Mouse (Mus musculus): ENCODE data around the gene Apoa1. TPM values are rescaled to one million over a fixed set of nuclear protein-coding genes. Genes with fewer than 3 reads are reported as not detected.
A peak's percentile ranks its signal among the peaks of the same experiment; 100 is the strongest.

Gene Apoa1
- polyA plus RNA-seq, 1 experiment = 2.7 TPM

GRCm38 (mm10) chr9:46199609-46200008 lies 28.8 kb upstream of the Apoa1 start:
- Histone ChIP-seq H3K4me1 (ENCODE audit: control insufficient read depth, insufficient read depth, low read length) (peaks cover 16% of the 10 kb centered on the region), H3K27me3 (ENCODE audit: control insufficient read depth, insufficient read depth, low read length) (no peaks in the 10 kb centered on the region), H3K4me3 (replicated peaks; ENCODE audit: insufficient read depth, low read depth, low read length) (no peak overlapping the region), H3K27ac (ENCODE audit: insufficient read depth, low read length) (no peak overlapping the region)
- TF ChIP-seq CTCF (IDR thresholded peaks at IDR 0.05; ENCODE audit: borderline replicate concordance, insufficient read depth, low read depth, low read length) (no peak), POLR2A (IDR thresholded peaks at IDR 0.05; ENCODE audit: borderline replicate concordance, insufficient read depth, low read length) (no peak)
- WGBS = 67% methylated on average over 2 of the region's 2 CpGs
- DNase-seq = no peak

GRCm38 (mm10) chr9:46206834-46207500 lies 21.4 kb upstream of the Apoa1 start:
- peak in 1 of 2 experiments; percentile 54 for DNase-seq

GRCm38 (mm10) chr9:46207501-46207869 lies 20.9 kb upstream of the Apoa1 start:
- no peak for DNase-seq
- Histone ChIP-seq H3K27me3 (ENCODE audit: control insufficient read depth, insufficient read depth, low read length) (no peaks in the 10 kb centered on the region), H3K4me3 (replicated peaks; ENCODE audit: insufficient read depth, low read depth, low read length) (no peak overlapping the region), H3K4me1 (ENCODE audit: control insufficient read depth, insufficient read depth, low read length) (peaks cover 25% of the 10 kb centered on the region), H3K27ac (ENCODE audit: insufficient read depth, low read length) (no peak overlapping the region)
- TF ChIP-seq POLR2A (IDR thresholded peaks at IDR 0.05; ENCODE audit: borderline replicate concordance, insufficient read depth, low read length) (no peak), CTCF (IDR thresholded peaks at IDR 0.05; ENCODE audit: borderline replicate concordance, insufficient read depth, low read depth, low read length) (no peak)
- WGBS = 96% methylated on average over 6 of the region's 6 CpGs

More at GRCm38 (mm10) chr9:46206834-46207500, 21.4 kb upstream of the Apoa1 start:
- TF ChIP-seq CTCF (IDR thresholded peaks at IDR 0.05; ENCODE audit: borderline replicate concordance, insufficient read depth, low read depth, low read length) (no peak), POLR2A (IDR thresholded peaks at IDR 0.05; ENCODE audit: borderline replicate concordance, insufficient read depth, low read length) (no peak)
- Histone ChIP-seq H3K27me3 (ENCODE audit: control insufficient read depth, insufficient read depth, low read length) (no peaks in the 10 kb centered on the region), H3K27ac (ENCODE audit: insufficient read depth, low read length) (no peak overlapping the region), H3K4me1 (ENCODE audit: control insufficient read depth, insufficient read depth, low read length) (peaks cover 25% of the 10 kb centered on the region), H3K4me3 (replicated peaks; ENCODE audit: insufficient read depth, low read depth, low read length) (no peak overlapping the region)
- 57% methylated on average over 10 of the region's 10 CpGs for WGBS

GRCm38 (mm10) chr9:46208401-46208974 lies 19.9 kb upstream of the Apoa1 start:
- 21% methylated on average over 13 of the region's 13 CpGs for WGBS
- TF ChIP-seq CTCF (IDR thresholded peaks at IDR 0.05; ENCODE audit: borderline replicate concordance, insufficient read depth, low read depth, low read length) (no peak), POLR2A (IDR thresholded peaks at IDR 0.05; ENCODE audit: borderline replicate concordance, insufficient read depth, low read length) (no peak)
- H3K4me1 ChIP-seq (ENCODE audit: control insufficient read depth, insufficient read depth, low read length) = peaks cover 29% of the 10 kb centered on the region
- no peak overlapping the region for H3K27ac ChIP-seq (ENCODE audit: insufficient read depth, low read length)
- no peak overlapping the region for H3K4me3 ChIP-seq (replicated peaks; ENCODE audit: insufficient read depth, low read depth, low read length)
- DNase-seq = peak; percentile 55 to 62
- H3K27me3 ChIP-seq (ENCODE audit: control insufficient read depth, insufficient read depth, low read length) = no peaks in the 10 kb centered on the region

- DNase-seq = no peak
- H3K27ac ChIP-seq (ENCODE audit: insufficient read depth, low read length) = no peak overlapping the region
- no peaks in the 10 kb centered on the region for H3K27me3 ChIP-seq (ENCODE audit: control insufficient read depth, insufficient read depth, low read length)
- 94% methylated on average over 12 of the region's 12 CpGs for WGBS
- no peak overlapping the region for H3K4me3 ChIP-seq (replicated peaks; ENCODE audit: insufficient read depth, low read depth, low read length)
- H3K4me1 ChIP-seq (ENCODE audit: control insufficient read depth, insufficient read depth, low read length) = peaks cover 49% of the 10 kb centered on the region
- no peak for TF ChIP-seq CTCF (IDR thresholded peaks at IDR 0.05; ENCODE audit: borderline replicate concordance, insufficient read depth, low read depth, low read length)
- no peak for TF ChIP-seq POLR2A (IDR thresholded peaks at IDR 0.05; ENCODE audit: borderline replicate concordance, insufficient read depth, low read length)
Observed at GRCm38 (mm10) chr9:46210473-46210872, 17.9 kb upstream of the Apoa1 start.

- DNase-seq = no peak
- no peak overlapping the region for H3K27ac ChIP-seq (ENCODE audit: insufficient read depth, low read length)
- TF ChIP-seq CTCF (IDR thresholded peaks at IDR 0.05; ENCODE audit: borderline replicate concordance, insufficient read depth, low read depth, low read length) (no peak), POLR2A (IDR thresholded peaks at IDR 0.05; ENCODE audit: borderline replicate concordance, insufficient read depth, low read length) (no peak)
- H3K4me3 ChIP-seq (replicated peaks; ENCODE audit: insufficient read depth, low read depth, low read length) = no peak overlapping the region
- no peaks in the 10 kb centered on the region for H3K27me3 ChIP-seq (ENCODE audit: control insufficient read depth, insufficient read depth, low read length)
- 80% methylated on average over 4 of the region's 4 CpGs for WGBS
- peaks cover 34% of the 10 kb centered on the region for H3K4me1 ChIP-seq (ENCODE audit: control insufficient read depth, insufficient read depth, low read length)
Observed at GRCm38 (mm10) chr9:46214276-46214675, 14.1 kb upstream of the Apoa1 start.

- TF ChIP-seq POLR2A (IDR thresholded peaks at IDR 0.05; ENCODE audit: borderline replicate concordance, insufficient read depth, low read length) (no peak), CTCF (IDR thresholded peaks at IDR 0.05; ENCODE audit: borderline replicate concordance, insufficient read depth, low read depth, low read length) (no peak)
- Histone ChIP-seq H3K4me1 (ENCODE audit: control insufficient read depth, insufficient read depth, low read length) (peaks cover 31% of the 10 kb centered on the region), H3K27me3 (ENCODE audit: control insufficient read depth, insufficient read depth, low read length) (no peaks in the 10 kb centered on the region), H3K27ac (ENCODE audit: insufficient read depth, low read length) (peak overlapping the region; percentile 36; the same call in 1 of the 2 replicates), H3K4me3 (replicated peaks; ENCODE audit: insufficient read depth, low read depth, low read length) (no peak overlapping the region)
- DNase-seq = no peak
- WGBS = 61% methylated on average over 10 of the region's 10 CpGs
Observed at GRCm38 (mm10) chr9:46214946-46215337, 13.4 kb upstream of the Apoa1 start.

Data from cerebellum, adult 2 months (tissue).